Mouse (Mus musculus) testis, adult 2 months (tissue): Measurements from ENCODE around the gene Otop2.

ENCODE experiments used
- CTCF ChIP-seq: fragments of 200-500 bp; IDR thresholded peaks from 2 replicates; pipeline ENCODE4 v1.5.1; 2012; ENCODE audit warnings: low read depth, mild to moderate bottlenecking, inconsistent platforms, low read length, moderate library complexity; ENCODE audit not compliant: control insufficient read depth, insufficient read depth, insufficient replicate concordance
- POLR2A ChIP-seq: fragments of 200-500 bp; IDR thresholded peaks from 2 replicates; pipeline ENCODE4 v1.6.1; 2012; ENCODE audit warnings: low read depth, mild to moderate bottlenecking, inconsistent platforms, low read length, moderate library complexity; ENCODE audit not compliant: control insufficient read depth

- TF ChIP-seq POLR2A (no peak), CTCF (peak; percentile 96)
These were observed 47.2 kb downstream of the Otop2 start for GRCm38 (mm10) chr11:115354183-115354582.
